Mouse (Mus musculus) myocyte (in vitro differentiated cells): ENCODE measurements at regions not wholly inside any gene's neighbourhood (a gene's known extent, or its start where the extent isn't known, plus 50 kb on each side); places are given as distances from the start of the nearest gene placed in this dataset.

Experiments used
- CEBPB ChIP-seq: IDR thresholded peaks from 2 replicates; pipeline ENCODE4 v1.6.1; 2011; ENCODE audit warnings: mild to moderate bottlenecking, moderate library complexity; ENCODE audit not compliant: poor library complexity, insufficient read depth, severe bottlenecking
- E2F4 ChIP-seq: IDR thresholded peaks from one replicate; pipeline ENCODE4 v1.6.1; 2011; ENCODE audit warnings: mild to moderate bottlenecking, control low read depth, moderate library complexity; ENCODE audit not compliant: insufficient read depth
- MAX ChIP-seq: IDR thresholded peaks from one replicate; pipeline ENCODE4 v1.6.1; 2011; ENCODE audit warnings: low read depth, mild to moderate bottlenecking, control low read depth
- MYOD1 ChIP-seq, 3 experiments: IDR thresholded peaks; one replicate each; pipeline ENCODE4 v1.6.1; 2011; ENCODE audit warnings: control low read depth in 2 of 3, low read depth in 2 of 3, mild to moderate bottlenecking in 2 of 3, moderate library complexity in 1 of 3; ENCODE audit not compliant: insufficient read length in 2 of 3, control insufficient read depth in 1 of 3
- MYOG ChIP-seq, 3 experiments: IDR thresholded peaks; one replicate each; pipeline ENCODE4 v1.6.1; 2011; ENCODE audit warnings: control low read depth in 2 of 3, low read depth in 2 of 3, mild to moderate bottlenecking in 2 of 3; ENCODE audit not compliant: insufficient read length in 2 of 3, control insufficient read depth in 1 of 3, insufficient read depth in 1 of 3
- POLR2A ChIP-seq: IDR thresholded peaks from one replicate; pipeline ENCODE4 v1.6.1; 2011; ENCODE audit warnings: low read depth, mild to moderate bottlenecking, control low read depth, moderate library complexity; ENCODE audit not compliant: insufficient read length
- POLR2AphosphoS2 ChIP-seq: IDR thresholded peaks from one replicate; pipeline ENCODE4 v1.6.1; 2011; ENCODE audit warnings: low read depth, control low read depth; ENCODE audit not compliant: insufficient read length
- REST ChIP-seq: IDR thresholded peaks from one replicate; pipeline ENCODE4 v1.6.1; 2011; ENCODE audit warnings: mild to moderate bottlenecking, control low read depth, moderate library complexity; ENCODE audit not compliant: insufficient read depth, insufficient read length
- SRF ChIP-seq: IDR thresholded peaks from one replicate; pipeline ENCODE4 v1.6.1; 2011; ENCODE audit warnings: low read depth; ENCODE audit not compliant: control insufficient read depth, insufficient read length
- TCF12 ChIP-seq: IDR thresholded peaks from one replicate; pipeline ENCODE4 v1.6.1; 2011; ENCODE audit warnings: mild to moderate bottlenecking, control low read depth; ENCODE audit not compliant: poor library complexity, insufficient read depth, severe bottlenecking
- TCF3 ChIP-seq: IDR thresholded peaks from one replicate; pipeline ENCODE4 v1.6.1; 2011; ENCODE audit warnings: low read depth, control low read depth; ENCODE audit not compliant: insufficient read length
- USF1 ChIP-seq: IDR thresholded peaks from one replicate; pipeline ENCODE4 v1.6.1; 2011; ENCODE audit warnings: low read depth, mild to moderate bottlenecking, control low read depth, moderate library complexity

DNA sequence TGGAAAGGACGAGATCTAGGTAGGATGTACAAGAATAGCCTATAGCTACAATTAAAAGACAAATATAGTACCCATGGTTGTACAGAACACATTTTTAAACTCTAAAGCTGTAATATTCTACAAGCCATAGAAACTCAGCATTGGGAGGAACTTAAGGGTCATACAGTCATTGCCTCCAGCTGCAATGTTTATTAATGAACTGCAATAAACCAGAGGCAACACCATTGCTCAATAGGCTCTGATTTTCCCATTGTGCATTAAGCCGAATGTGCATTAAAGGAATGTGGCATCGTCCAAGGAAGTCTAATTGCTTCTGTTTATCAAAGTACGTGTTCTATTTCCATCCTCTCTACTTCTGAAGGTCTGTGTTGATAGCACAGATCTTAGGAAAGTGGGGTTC is 200.4 kb downstream of the Adamts15 start:
- no peak for TF ChIP-seq MAX
- TF ChIP-seq POLR2A, result no peak
- no peak for TF ChIP-seq E2F4
- no peak for TF ChIP-seq TCF12
- TF ChIP-seq POLR2AphosphoS2, result no peak
- TF ChIP-seq SRF, result no peak
- TF ChIP-seq CEBPB, result no peak
- no peak for TF ChIP-seq USF1
- TF ChIP-seq MYOG (IDR thresholded peaks at IDR 0.05; ENCODE audit: control insufficient read depth in 1 of 3, insufficient read depth in 1 of 3, insufficient read length in 2 of 3, low read depth in 2 of 3), result no peak
- no peak for TF ChIP-seq MYOD1 (IDR thresholded peaks at IDR 0.05; ENCODE audit: control insufficient read depth in 1 of 3, insufficient read length in 2 of 3, low read depth in 2 of 3)
- no peak for TF ChIP-seq TCF3
- no peak for TF ChIP-seq REST
